Mouse (Mus musculus) midbrain, embryonic 15.5 days (tissue): ENCODE measurements around the gene Sez6l. TPM values are rescaled to one million over a fixed set of nuclear protein-coding genes. Genes with fewer than 3 reads are reported as not detected.
A peak's percentile ranks its signal among the peaks of the same experiment; 100 is the strongest.

Experiments
- ATAC-seq: fragments of 200-750 bp; cut with Nextera tagmentation; replicated peaks from 2 replicates; pipeline ENCODE4 v1.8.0; 2017; ENCODE audit warnings: moderate TSS enrichment
- H3K27ac ChIP-seq: fragments of 300-500 bp; sonication (generic); 2 replicates; pipeline ENCODE4 v1.5.1; 2015; ENCODE audit warnings: mild to moderate bottlenecking, inconsistent platforms
- H3K27me3 ChIP-seq: fragments of 300-500 bp; sonication (generic); replicated peaks from 2 replicates; pipeline ENCODE4 v1.6.1; 2015; ENCODE audit warnings: inconsistent platforms
- H3K36me3 ChIP-seq: fragments of 300-500 bp; sonication (generic); replicated peaks from 2 replicates; pipeline ENCODE4 v1.6.1; 2015; ENCODE audit warnings: inconsistent platforms
- H3K4me1 ChIP-seq: fragments of 300-500 bp; sonication (generic); 2 replicates; pipeline ENCODE4 v1.6.1; 2015; ENCODE audit warnings: inconsistent platforms
- H3K4me2 ChIP-seq: fragments of 300-500 bp; sonication (generic); 2 replicates; pipeline ENCODE4 v1.6.1; 2015; ENCODE audit warnings: inconsistent platforms, mild to moderate bottlenecking, moderate library complexity
- H3K4me3 ChIP-seq: fragments of 300-500 bp; sonication (generic); 2 replicates; pipeline ENCODE4 v1.5.1; 2015; ENCODE audit warnings: mild to moderate bottlenecking, inconsistent platforms
- H3K9ac ChIP-seq: fragments of 300-500 bp; sonication (generic); 2 replicates; pipeline ENCODE4 v1.6.1; 2015; ENCODE audit warnings: mild to moderate bottlenecking, inconsistent platforms
- H3K9me3 ChIP-seq: fragments of 300-500 bp; sonication (generic); 2 replicates; pipeline ENCODE4 v1.6.1; 2016; ENCODE audit warnings: inconsistent platforms
- WGBS: fragments of 180-500 bp; shearing (Covaris S2); methylation state at CpG from one replicate; pipeline ENCODE4 v1.1.7; 2015; ENCODE audit warnings: mixed read lengths; 5-methylcytosine and 5-hydroxymethylcytosine counted together
- polyA plus RNA-seq: library from polyadenylated mRNA; unstranded; fragments of >200 nt; fragmentation: Nextera tagmentation; extraction: Ambion mirVana; gene quantifications from 2 replicates; pipeline ENCODE4 v1.2.1, GENCODE M21; 2015

The Sez6l gene
- polyA plus RNA-seq, 1 experiment from 2014 or later: 67.5 TPM

DNA sequence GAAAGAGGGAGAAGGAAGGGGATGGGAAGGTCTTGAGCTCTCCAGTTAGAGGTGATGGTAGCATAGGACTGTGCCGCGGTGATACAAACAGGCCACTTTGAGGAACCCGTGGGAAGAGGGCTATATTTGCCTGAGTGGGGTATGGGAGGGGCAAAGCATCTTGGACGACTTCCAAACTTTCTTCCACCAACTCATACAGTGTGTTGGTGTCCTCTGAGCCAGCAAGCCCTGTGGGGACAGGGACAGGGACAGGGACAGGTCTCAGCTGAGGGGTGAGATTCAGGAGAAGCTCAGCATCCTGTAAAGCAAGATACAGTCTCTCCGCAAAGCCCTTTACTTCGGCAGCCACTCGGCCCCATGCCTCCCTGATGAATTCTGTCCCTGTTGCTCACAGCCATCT is 50.5 kb downstream of the Sez6l start:
- no peaks in the 10 kb centered on the region for H3K36me3 ChIP-seq
- H3K9me3 ChIP-seq: no peaks in the 10 kb centered on the region
- H3K27me3 ChIP-seq: no peaks in the 10 kb centered on the region
- 64% methylated on average over 7 of the region's 7 CpGs for WGBS
- 0 out of 2 replicates have a peak overlapping the region, but pooled peaks have one; percentile 7 for H3K27ac ChIP-seq
- no peak overlapping the region for H3K9ac ChIP-seq
- 0 out of 2 replicates have a peak, but pooled peaks have one; percentile 21 for ATAC-seq
- no peak overlapping the region for H3K4me2 ChIP-seq
- no peak overlapping the region for H3K4me3 ChIP-seq
- peaks cover 31% of the 10 kb centered on the region for H3K4me1 ChIP-seq

DNA sequence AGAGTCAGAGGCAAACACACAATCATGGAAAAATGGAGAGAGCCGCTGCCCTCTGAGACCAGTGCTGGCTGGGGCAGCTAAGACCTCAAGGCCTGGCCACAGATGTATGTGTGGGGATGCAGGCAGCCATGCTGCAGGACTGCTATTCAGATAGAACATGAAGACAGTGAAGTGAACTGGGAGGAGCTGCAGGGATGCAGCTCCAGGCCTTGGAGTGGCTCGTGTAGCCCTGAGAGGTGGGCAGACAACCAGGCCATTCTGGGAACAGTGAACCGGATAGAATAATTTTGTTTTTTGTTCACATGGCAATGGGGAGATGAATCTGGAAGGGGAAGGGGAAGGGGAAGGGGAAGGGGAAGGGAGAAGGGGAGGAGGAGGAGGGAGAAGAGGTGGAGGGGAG is 51.0 kb downstream of the Sez6l start:
- Histone ChIP-seq H3K4me2 (no peak overlapping the region), H3K9me3 (no peaks in the 10 kb centered on the region), H3K27ac (peak overlapping the region; percentile 15; the same call in 1 of the 2 replicates), H3K27me3 (no peaks in the 10 kb centered on the region), H3K4me1 (peaks cover 31% of the 10 kb centered on the region), H3K4me3 (no peak overlapping the region), H3K36me3 (no peaks in the 10 kb centered on the region), H3K9ac (no peak overlapping the region)
- 69% methylated on average over 3 of the region's 3 CpGs for WGBS
- no peak for ATAC-seq

DNA sequence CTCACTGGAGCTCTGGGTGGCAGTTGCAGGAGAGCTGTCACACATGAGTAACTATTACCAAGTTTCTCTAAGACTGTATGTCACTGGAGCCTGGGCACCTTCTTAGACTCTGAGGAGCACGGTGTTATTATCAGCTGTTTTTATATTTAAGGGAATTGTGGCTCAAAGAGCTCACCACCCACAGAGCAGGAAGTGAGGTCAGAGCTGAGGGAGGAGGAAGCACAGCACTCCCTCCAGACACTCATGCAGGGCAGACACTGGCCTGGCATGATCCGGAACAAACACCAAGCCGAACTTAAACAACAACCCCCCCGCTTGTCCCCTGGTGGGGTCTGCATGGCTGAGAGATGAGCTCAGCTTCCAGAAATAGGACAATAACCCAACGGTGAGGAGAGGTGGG is 51.7 kb downstream of the Sez6l start:
- Histone ChIP-seq H3K4me1 (peaks cover 38% of the 10 kb centered on the region), H3K36me3 (no peaks in the 10 kb centered on the region), H3K4me2 (no peak overlapping the region), H3K4me3 (no peak overlapping the region), H3K27ac (no peak overlapping the region), H3K9ac (no peak overlapping the region), H3K9me3 (no peaks in the 10 kb centered on the region), H3K27me3 (no peaks in the 10 kb centered on the region)
- no peak for ATAC-seq
- WGBS: 71% methylated on average over 5 of the region's 5 CpGs

DNA sequence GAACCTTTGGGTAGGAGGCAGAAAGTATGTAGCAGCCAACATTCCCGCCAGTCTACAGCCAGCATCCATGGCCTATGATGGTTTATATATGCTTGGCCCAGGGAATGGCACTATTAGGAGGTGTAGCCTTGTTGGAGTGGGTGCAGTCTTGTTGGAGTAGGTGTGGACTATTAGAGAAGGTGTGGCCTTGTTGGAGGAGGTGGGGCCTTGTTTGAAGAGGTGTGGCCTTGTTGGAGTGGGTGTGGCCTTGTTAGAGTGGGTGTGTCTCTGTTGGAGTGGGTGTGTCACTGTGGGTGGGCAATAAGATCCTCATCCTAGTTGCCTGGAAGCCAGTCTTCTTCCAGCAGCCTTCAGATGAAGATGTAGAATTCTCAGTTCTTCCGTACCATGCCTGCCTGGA is 53.2 kb downstream of the Sez6l start:
- H3K4me1 ChIP-seq: peaks cover 49% of the 10 kb centered on the region
- no peak overlapping the region for H3K4me2 ChIP-seq
- no peak overlapping the region for H3K27ac ChIP-seq
- ATAC-seq: no peak
- no peak overlapping the region for H3K4me3 ChIP-seq
- no peaks in the 10 kb centered on the region for H3K9me3 ChIP-seq
- no peaks in the 10 kb centered on the region for H3K27me3 ChIP-seq
- no peaks in the 10 kb centered on the region for H3K36me3 ChIP-seq
- H3K9ac ChIP-seq: no peak overlapping the region
- 94% methylated on average over 2 of the region's 2 CpGs for WGBS

DNA sequence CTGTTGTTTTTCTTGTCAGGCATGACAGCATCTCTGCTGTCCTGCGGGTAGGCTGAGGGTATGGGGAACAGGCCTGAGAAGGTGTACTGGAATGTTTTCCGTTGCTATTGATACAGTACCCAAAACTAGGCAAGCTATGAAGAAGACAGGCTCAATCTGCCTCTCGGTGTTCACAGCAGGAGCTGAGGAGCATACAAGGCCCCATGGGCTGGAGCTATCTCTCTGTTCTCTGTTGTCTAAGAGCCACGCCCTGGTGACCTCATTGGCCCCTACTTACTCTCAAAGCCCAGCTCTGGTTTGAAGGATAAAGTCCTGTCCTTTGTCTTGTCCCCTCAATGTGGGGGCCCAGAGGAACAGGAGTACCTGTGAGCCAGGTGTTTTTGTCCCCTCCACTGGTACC is 53.7 kb downstream of the Sez6l start:
- 85% methylated on average over 4 of the region's 4 CpGs for WGBS
- H3K9me3 ChIP-seq: no peaks in the 10 kb centered on the region
- no peak overlapping the region for H3K27ac ChIP-seq
- H3K36me3 ChIP-seq: no peaks in the 10 kb centered on the region
- H3K27me3 ChIP-seq: no peaks in the 10 kb centered on the region
- no peak overlapping the region for H3K4me2 ChIP-seq
- H3K9ac ChIP-seq: no peak overlapping the region
- ATAC-seq: no peak
- peaks cover 49% of the 10 kb centered on the region for H3K4me1 ChIP-seq
- no peak overlapping the region for H3K4me3 ChIP-seq

DNA sequence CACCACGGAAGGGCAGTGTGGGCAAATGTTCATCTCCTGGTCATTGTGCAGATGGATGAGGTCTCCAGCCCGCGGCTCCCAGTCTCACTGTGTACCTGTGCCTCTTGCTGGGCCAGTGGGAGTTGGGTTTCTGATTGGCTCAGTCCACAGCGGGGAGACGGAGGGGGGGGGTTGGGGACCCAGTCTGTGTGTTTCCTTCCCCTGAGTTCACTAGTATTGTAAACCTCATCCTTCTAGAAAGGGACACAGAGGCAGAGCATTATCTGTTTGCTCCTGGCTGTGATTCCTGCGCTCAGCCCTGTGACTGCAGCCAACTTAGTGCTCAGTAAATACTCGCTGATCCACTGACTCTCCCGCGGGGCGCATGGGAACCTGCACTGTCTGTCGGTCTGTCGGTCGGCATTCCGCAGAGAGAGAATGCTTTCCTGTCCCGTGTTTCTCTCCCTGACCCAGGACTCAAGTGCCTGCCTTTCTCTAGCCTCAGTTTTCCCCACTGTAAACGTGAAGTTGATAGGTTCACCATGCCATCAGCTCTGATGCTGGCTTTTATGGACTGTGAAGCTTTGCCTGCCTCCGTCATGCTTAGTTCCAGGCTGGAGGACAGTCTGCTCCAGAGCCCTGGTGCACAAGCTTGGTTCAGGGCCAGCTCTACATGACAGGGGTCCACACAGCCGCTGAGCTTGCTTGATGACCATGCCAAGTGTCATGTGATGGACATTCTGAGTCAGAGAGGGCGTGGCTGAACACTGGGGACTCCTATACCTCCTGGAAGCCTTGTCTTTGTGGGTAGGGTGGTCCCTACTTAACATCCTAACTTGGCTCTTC is 55.1 kb downstream of the Sez6l start:
- H3K4me3 ChIP-seq: no peak overlapping the region
- H3K4me1 ChIP-seq: peaks cover 44% of the 10 kb centered on the region
- no peaks in the 10 kb centered on the region for H3K27me3 ChIP-seq
- H3K36me3 ChIP-seq: no peaks in the 10 kb centered on the region
- peak overlapping the region; percentile 3; the same call in 1 of the 2 replicates for H3K27ac ChIP-seq
- H3K9ac ChIP-seq: no peak overlapping the region
- WGBS: 15% methylated on average over 19 of the region's 19 CpGs
- peak overlapping the region; percentile 8; the same call in 1 of the 2 replicates for H3K4me2 ChIP-seq
- no peak for ATAC-seq
- H3K9me3 ChIP-seq: no peaks in the 10 kb centered on the region

DNA sequence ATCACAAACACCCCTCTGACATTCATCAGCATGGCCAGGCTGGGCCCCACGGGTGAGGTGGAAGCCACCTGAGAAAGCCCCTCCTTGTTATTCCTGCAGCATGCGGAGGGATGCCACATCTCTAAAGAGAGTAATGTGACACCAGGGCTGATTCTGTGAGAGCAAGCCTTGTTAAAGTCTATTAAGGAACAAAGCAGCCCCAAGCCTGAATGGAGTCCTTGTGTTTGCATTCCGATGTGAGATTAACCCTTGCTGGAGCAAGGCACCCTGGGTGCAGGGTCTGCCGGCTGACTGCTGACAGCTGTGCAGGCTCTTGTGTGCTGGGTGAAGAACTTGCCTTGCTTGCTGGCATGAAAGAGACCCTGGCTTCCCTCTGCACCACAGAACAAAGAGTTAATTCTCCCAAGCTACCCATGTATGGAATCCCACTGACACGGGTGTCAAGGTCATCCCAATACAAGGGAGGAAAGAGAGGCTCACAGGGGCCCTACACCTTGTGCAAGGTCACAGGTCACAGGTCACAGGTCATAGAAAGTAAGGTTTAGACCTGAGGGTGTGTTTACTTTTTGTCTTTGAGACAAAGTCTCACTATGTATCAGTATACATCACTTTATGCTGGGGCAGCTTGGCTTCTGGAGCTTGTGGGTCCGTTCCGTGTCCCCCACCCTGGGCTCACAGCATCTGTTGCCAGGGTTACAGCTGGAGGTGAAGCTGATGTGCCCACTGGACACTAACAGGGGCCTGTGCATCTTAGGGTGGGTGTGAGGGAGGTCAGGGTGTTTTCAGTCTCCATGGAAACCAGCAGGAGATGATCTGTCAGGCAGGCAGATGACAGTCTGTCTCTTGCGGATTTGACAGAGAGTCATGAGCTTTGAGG is 55.9 kb downstream of the Sez6l start:
- Histone ChIP-seq H3K9me3 (no peaks in the 10 kb centered on the region), H3K27me3 (no peaks in the 10 kb centered on the region), H3K36me3 (no peaks in the 10 kb centered on the region), H3K4me1 (peaks cover 37% of the 10 kb centered on the region), H3K4me2 (no peak overlapping the region), H3K9ac (no peak overlapping the region), H3K4me3 (no peak overlapping the region), H3K27ac (peak overlapping the region; percentile 10; the same call in 1 of the 2 replicates)
- ATAC-seq: peak; percentile 25; the same call in 1 of the 2 replicates
- WGBS: 4% methylated on average over 8 of the region's 8 CpGs

DNA sequence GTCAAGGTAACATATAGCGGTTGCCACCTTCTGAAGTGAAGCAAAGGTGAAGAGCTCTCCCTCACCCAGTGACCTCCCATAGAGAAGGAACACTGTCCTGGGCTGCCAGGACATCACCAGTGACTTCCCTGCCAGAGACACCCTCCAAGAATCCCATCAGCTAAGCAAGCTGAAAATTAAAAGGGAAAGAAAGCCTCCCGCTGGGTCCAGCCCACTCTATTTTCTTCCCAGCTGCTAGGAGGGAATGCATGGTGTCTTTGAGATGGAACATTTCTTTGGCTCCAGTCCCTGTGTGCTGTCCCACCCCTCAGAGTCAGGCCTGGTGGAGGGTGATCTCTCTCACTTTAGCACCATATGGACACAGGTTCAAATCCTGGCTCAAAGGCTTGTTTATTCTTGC is 58.2 kb downstream of the Sez6l start:
- peaks cover 46% of the 10 kb centered on the region for H3K4me1 ChIP-seq
- no peak for ATAC-seq
- 71% methylated on average over 2 of the region's 2 CpGs for WGBS
- H3K36me3 ChIP-seq: no peaks in the 10 kb centered on the region
- H3K9ac ChIP-seq: no peak overlapping the region
- no peak overlapping the region for H3K27ac ChIP-seq
- H3K9me3 ChIP-seq: no peaks in the 10 kb centered on the region
- no peaks in the 10 kb centered on the region for H3K27me3 ChIP-seq
- H3K4me3 ChIP-seq: no peak overlapping the region
- no peak overlapping the region for H3K4me2 ChIP-seq

DNA sequence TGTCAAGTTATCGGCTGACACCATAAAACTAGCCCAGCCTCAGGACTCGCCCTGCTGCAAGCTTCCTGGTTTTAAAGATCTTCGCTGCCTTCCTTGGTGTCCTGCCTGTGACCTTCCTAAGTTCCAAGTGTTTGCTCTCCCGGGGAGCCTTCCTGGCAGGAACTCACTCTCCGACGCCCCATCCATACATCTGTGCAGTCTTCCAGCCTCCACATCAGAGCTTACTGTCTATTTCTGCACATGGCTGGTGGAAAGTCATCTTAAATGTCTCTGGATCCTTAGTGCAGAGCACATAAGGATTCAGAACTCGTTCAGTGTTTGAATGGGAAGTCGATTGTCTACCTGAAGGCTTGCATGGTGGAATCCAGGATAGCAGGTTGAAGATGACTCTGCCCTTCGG is 59.5 kb downstream of the Sez6l start:
- Histone ChIP-seq H3K4me3 (no peak overlapping the region), H3K27me3 (no peaks in the 10 kb centered on the region), H3K36me3 (no peaks in the 10 kb centered on the region), H3K4me2 (no peak overlapping the region), H3K9ac (no peak overlapping the region), H3K4me1 (peaks cover 53% of the 10 kb centered on the region), H3K27ac (no peak overlapping the region), H3K9me3 (no peaks in the 10 kb centered on the region)
- WGBS: 92% methylated on average over 9 of the region's 9 CpGs
- ATAC-seq: no peak

DNA sequence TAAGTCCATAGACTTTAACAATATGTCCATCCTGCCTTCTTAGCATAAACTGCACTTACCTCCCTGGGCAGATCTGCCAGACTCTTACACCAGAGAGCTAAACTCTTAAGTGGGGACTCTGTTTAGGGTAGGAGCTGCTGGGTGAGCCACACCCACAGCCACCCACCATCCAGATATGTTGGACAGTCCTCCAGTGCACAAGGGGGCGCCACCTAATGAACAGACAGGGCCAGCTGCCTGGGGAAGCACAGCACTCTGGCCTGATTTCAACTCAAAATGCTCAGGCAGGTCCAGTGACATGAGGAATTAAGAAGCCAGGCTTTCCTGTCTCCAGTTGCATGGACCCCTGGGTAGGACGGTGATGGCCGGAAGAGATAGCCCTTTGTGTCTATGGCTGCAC is 60.5 kb downstream of the Sez6l start:
- Histone ChIP-seq H3K27me3 (no peaks in the 10 kb centered on the region), H3K4me3 (no peak overlapping the region), H3K9me3 (no peaks in the 10 kb centered on the region), H3K27ac (no peak overlapping the region), H3K9ac (no peak overlapping the region), H3K4me1 (peaks cover 45% of the 10 kb centered on the region), H3K36me3 (no peaks in the 10 kb centered on the region), H3K4me2 (no peak overlapping the region)
- ATAC-seq: no peak
- WGBS: 96% methylated on average over 3 of the region's 3 CpGs

DNA sequence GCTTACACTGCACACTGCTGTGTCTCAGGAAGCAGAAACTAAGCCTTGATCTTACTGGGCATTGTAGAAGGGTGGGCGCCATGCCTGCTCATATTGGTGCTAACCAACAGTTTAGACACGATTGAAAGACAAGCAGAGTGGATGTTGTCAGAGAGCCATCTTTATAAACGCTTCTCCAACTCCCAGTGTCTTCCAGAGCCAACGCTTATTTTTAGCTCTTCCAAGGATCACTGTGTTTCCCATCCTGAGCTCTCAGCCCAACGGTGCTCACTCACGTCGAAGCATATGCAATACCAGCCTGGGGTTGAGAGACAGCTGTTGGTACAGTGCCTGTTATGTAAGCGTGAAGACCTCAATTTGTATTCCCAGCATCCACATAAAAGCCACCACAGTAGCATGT is 66.6 kb downstream of the Sez6l start:
- Histone ChIP-seq H3K9ac (no peak overlapping the region), H3K4me2 (no peak overlapping the region), H3K27ac (no peak overlapping the region), H3K4me3 (no peak overlapping the region), H3K9me3 (no peaks in the 10 kb centered on the region), H3K4me1 (peaks cover 30% of the 10 kb centered on the region), H3K36me3 (no peaks in the 10 kb centered on the region), H3K27me3 (no peaks in the 10 kb centered on the region; the same call in 1 of the 2 replicates)
- WGBS: 83% methylated on average over 8 of the region's 8 CpGs
- no peak for ATAC-seq

DNA sequence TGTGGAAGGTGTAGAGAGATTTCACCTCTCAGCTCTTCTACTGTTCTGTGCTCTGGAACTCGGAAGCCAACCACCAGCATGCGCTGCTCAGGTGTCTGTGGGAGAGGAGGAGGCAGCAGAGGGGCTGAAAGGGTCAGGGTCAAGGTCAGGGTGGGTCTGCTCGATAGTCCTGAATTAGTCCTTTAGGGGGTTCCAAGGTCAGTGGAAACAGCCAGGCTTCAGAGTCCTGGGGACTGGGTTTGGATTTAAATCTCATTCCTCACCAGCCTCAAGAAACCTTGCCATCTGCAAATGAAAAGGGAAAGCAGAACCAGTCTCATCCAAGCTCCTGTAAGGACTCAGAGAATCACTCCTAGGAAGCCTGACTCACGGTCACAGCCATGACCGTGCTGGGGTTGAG is 67.1 kb downstream of the Sez6l start:
- Histone ChIP-seq H3K9ac (no peak overlapping the region), H3K27me3 (no peaks in the 10 kb centered on the region; the same call in 1 of the 2 replicates), H3K27ac (no peak overlapping the region), H3K4me1 (peaks cover 31% of the 10 kb centered on the region), H3K36me3 (no peaks in the 10 kb centered on the region), H3K9me3 (no peaks in the 10 kb centered on the region), H3K4me2 (no peak overlapping the region), H3K4me3 (no peak overlapping the region)
- no peak for ATAC-seq
- WGBS: 76% methylated on average over 5 of the region's 5 CpGs
